Mouse (Mus musculus) right cerebral cortex, postnatal 14 days (tissue): ENCODE measurements at regions not wholly inside any gene's neighbourhood (a gene's known extent, or its start where the extent isn't known, plus 50 kb on each side); places are given as distances from the start of the nearest gene placed in this dataset.

Experiments
- DNase-seq: peaks from one replicate; pipeline ENCODE4 v3.0.0; 2022

DNA sequence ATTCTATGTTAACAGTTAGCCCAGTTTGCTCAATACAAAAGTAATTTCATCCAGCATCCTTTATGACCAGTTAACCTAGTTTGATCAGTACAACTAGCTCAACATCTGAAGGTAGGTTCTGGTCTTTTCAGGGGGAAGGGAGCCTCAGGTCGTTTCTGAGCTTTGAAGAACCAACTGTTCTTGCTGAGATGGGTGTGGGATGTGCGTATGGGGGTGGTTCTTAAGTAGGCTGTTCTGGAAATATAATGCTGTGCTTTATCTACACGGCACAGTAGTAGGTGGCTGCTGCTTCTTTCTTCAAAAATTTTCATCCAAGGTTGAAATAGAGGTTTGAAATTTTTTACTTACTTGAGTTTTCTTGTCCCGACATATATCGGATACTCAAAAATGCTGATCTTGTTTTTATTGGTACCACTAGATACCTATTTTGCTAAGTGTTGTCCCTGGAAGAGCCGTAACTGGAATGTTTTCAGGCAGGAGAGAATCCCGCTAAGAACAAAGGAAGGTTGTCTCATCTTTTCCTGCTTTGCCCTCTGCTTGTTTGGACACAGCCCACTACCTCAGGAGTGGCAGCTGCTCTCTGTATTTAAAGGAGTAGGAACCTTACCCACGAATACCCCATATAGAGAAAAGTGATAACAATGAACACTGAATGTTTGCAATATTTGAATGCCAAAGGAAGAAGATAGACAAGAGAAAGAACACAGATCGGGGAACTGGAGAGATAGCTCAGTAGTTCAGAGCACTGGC lies 275.5 kb downstream of the Cdh10 start:
- DNase-seq: no peak

DNA sequence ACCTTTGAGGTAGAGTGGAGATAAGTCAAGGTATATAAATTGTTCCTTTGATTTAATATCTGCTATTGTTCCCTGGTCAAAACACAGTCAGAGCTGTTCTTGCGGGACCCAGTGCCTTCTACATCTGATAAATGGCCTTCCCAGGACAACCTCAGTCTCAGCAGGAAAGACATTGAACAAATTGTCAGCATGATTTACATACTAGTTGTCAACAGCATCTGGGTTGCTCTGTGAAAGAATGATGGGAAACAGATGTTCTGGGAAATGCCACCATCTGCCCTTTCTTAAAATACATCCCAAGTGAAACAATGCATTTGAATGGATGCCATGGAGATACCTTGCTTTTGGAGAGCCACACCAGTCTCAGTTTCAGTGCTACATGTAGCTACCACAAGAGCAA lies 296.2 kb downstream of the Cdh10 start:
- DNase-seq: no peak

DNA sequence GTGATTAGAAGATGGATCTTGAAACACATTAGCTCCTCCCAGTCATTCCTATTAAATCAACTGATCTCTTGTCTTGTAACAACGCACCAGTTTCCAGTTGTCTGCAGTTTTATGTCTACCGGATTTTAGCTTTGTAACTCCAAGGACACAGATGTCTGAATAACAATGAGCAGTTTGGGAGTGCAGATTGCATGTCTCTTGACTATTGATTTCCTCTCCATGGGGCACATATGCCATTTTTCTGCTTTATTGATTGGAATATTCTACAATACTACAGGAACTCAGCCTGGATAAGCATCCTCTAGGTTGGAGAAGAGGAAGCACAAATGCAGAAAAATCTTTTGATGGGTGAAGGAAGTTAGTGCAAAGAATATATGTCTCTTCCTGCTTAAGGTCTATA lies 300.2 kb downstream of the Cdh10 start:
- no peak for DNase-seq

DNA sequence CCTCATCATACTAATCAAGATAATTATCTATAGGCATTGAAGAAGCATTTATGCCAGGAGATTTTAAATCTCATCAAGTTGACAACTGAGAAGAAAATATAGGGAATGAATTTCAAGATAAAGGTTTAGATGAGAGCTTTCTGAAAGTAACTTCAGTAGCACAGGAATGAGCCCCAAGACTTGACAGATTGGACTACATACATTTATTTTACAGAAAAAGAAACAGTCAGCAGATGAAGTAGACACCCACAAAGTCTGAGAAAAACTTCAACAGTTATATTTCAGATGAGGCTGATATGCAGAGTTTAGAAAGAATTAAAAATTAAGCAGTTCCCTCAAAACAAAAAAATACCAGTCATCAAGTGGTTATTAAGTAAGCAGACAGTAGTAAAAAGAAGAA lies 308.7 kb downstream of the Cdh10 start:
- DNase-seq: no peak

DNA sequence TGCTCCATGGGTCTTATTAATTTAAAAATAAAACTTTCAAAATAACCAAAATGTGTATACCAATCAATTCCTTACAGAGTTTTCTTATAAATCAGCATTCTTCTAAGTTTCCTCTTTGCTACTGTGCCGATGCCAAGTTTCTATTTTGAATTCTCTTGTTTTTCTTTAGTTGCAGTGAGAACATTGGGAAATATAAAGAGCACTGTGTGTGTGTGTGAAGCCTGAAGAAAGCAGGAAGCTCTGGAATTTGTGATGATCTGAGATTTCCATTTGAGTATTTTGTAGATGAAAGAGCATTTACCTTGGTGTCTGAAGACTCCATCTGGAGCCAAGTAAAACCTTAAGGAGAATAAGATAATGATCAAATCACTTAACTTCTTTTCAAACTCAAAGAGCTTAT lies 310.6 kb downstream of the Cdh10 start:
- DNase-seq: no peak

DNA sequence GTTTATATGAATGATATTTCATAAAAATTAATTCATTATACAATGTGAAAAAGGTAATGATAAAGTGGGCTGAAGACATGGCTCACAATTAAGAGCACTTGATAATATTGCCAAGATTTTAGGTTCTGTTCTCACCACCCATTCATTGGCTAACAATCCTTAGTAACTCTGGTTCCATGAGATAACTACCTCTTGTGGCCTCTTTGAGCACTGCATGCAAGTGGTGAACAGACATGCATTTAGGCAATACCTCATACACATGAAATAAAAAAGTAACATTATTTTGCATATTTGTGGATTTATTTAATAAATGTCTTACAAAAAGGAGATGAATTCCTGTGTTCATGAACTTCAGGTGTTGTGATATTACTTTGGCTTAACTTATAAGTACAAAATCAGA lies 334.9 kb downstream of the Cdh10 start:
- no peak for DNase-seq

DNA sequence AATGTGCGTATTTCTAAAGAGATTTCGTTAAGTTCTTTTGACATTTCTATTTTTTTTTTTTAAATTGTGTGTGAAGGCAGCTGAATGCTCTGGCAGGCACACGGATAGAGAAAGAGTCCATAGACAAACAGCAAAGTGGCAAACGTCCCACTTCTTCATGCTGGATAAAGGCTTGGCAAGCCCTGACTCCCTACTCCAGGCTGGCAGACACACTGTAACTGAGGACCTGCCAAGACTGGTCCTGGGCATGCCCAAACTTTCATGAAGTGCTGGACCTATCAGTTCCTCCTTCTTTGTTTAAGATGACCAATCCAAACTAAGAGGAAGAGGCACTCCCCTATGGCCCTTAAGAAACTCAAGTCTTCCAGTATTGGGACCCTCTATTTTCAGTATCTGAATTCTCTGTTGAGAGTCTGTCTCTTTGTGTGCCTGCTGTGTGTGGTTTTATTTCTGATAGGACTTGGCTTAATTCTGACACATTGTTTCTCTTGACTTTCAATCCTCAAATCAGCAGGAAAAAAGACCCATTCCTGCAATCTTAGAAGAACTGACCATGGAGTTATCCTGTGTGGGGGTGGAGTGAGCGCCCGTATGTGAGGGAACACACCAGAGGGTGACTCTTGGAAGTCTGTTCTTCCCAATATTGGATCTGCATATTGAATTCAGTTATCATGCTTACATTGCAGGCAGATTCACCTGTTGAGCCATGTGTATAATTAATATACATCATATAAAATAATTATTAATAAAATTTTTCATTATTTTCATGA lies 343.6 kb downstream of the Cdh10 start:
- peak; percentile 14 for DNase-seq

DNA sequence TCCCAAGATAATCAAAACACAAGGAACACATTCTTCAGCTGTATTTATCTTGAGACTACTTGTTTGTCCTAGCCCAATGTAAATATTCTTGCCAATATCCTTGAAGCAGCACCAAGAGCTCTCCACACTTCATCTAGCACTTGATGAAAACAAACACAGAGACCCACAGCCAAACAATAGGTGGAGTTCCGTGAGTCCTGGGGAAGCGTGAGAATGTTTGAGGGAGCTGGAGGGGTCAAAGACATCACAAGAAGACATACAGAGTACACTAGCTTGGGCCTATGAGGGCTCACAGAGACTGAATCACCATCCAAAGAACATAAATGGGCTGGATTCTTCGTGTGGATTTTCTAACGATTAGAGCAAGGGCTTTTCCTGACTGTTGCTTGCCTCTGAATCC lies 356.7 kb downstream of the Cdh10 start:
- DNase-seq: no peak
